Mouse (Mus musculus): ENCODE data around the gene Rngtt.

GRCm38 (mm10) chr4:33303057-33303456 lies 7.1 kb upstream of the Rngtt start:
- TF ChIP-seq CTCF (IDR thresholded peaks at IDR 0.05; ENCODE audit: extremely low read depth, insufficient read depth, low read length) (no peak), POLR2A (IDR thresholded peaks at IDR 0.05; ENCODE audit: extremely low read depth, insufficient read depth, low read length) (no peak)

Measured in cortical plate, adult 2 months (tissue).